Mouse (Mus musculus): Measurements from ENCODE around the gene Aoc1.

GRCm38 (mm10) chr6:48867158-48867557, 5.5 kb upstream of the Aoc1 start:
- no peak for TF ChIP-seq CTCF (IDR thresholded peaks at IDR 0.05; ENCODE audit: extremely low read depth, insufficient read length, insufficient replicate concordance, low read depth, low read length)
- TF ChIP-seq POLR2A (IDR thresholded peaks at IDR 0.05; ENCODE audit: low read depth, low read length), result no peak
